Mouse (Mus musculus): ENCODE measurements around the gene Cyp1a2.

DNA sequence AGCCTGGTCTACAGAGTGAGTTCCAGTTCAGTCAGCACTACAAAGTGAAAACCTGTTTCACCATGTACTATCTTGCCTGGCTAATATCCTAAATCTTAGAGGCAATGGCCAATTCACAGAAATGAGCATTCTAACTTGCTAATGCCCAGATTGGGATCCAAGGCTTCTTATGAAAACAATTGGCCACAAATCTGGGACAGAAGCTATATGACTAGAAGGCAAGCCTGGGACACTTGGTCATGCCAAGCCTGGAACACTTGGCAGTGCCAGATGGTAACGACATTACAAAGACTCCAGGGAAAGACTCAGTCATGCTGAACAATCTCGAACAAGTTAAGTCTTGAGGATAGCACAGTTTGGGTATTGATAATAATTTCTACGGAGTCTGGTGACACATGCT, 23.0 kb upstream of the Cyp1a2 start:
- TF ChIP-seq POLR2A (IDR thresholded peaks at IDR 0.05; ENCODE audit: borderline replicate concordance, control insufficient read depth, low read depth, low read length) (no peak), CTCF (IDR thresholded peaks at IDR 0.05; ENCODE audit: control insufficient read depth, insufficient read depth, low read length) (no peak)

All from bone marrow, adult 2 months (tissue).